9 mouse cellular contexts compared by ENCODE assay signal in genomic region chr4:97871770-97872439, GRCm38 (mm10).
A peak's percentile ranks its signal among the peaks of the same experiment; 100 is the strongest.
DNase-seq lines count a peak whose midpoint lies in the region; ATAC-seq lines count a peak whose summit lies in the region.
"Had no signal": no experiment of that assay in that cellular context is flagged by ENCODE, and none has a peak within 500 bp of the region (broad histone marks: within the 10 kb centered on the region; RNA-seq: fewer than 3 reads in every experiment).

No protein-coding gene starts in this region.

- H3K4me1 ChIP-seq in forebrain, embryonic 14.5 days (ENCODE audit: control insufficient read depth, insufficient read depth, low read length): peaks cover 53% of the 10 kb centered on the region
- H3K4me1 ChIP-seq in lung, embryonic 15.5 days: peaks cover 68% of the 10 kb centered on the region

- DNase-seq in heart, adult 18-20 months: peak; percentile 29 to 48
- DNase-seq in heart, postnatal 25 days (ENCODE audit: low spot score): no peak
- peak; percentile 37 for DNase-seq in CD4-positive helper T cell, adult 2 months (ENCODE audit: low read depth, low spot score)
- DNase-seq in forebrain, embryonic 14.5 days (ENCODE audit: low spot score): no peak
- no peak for DNase-seq in right cerebral cortex, postnatal 4 days
- DNase-seq in urinary bladder, adult 2 months (ENCODE audit: low spot score): no peak
- no peak for DNase-seq in urinary bladder, postnatal 4 days (ENCODE audit: low spot score in 2 of 2)
- DNase-seq: cerebellum, adult 9-10 months had no signal

- intact Hi-C loops in heart, postnatal 25 days (cut with DNase I): loop anchor here (5.0 to 10.0 kb wide), 2 partner anchors 35 to 453 kb away; no protein-coding TSS in a partner anchor

- no peaks in the 10 kb centered on the region for H3K36me3 ChIP-seq in forebrain, embryonic 14.5 days (ENCODE audit: control insufficient read depth, insufficient read depth, low read length)
- H3K36me3 ChIP-seq in lung, embryonic 15.5 days: no peaks in the 10 kb centered on the region

- no peak overlapping the region for H3K4me3 ChIP-seq in forebrain, embryonic 14.5 days (ENCODE audit: low read depth, low read length)
- no peak overlapping the region for H3K4me3 ChIP-seq in lung, embryonic 15.5 days

- H3K27me3 ChIP-seq in forebrain, embryonic 14.5 days (replicated peaks; ENCODE audit: control insufficient read depth, insufficient read depth, low read length): no peaks in the 10 kb centered on the region
- no peaks in the 10 kb centered on the region for H3K27me3 ChIP-seq in lung, embryonic 15.5 days

- no peak for ATAC-seq in forebrain, embryonic 14.5 days
- ATAC-seq in lung, embryonic 15.5 days (ENCODE audit: borderline replicate concordance, extremely low read depth, low FRiP score, low TSS enrichment): peak; percentile 36; the same call in 1 of the 2 replicates

- H3K27ac ChIP-seq in forebrain, embryonic 14.5 days (ENCODE audit: low read depth, low read length): peak overlapping the region; percentile 46; the same call in 1 of the 2 replicates
- peak overlapping the region; percentile 68 for H3K27ac ChIP-seq in lung, embryonic 15.5 days

- peak overlapping the region; percentile 19; the same call in 1 of the 2 replicates for H3K4me2 ChIP-seq in forebrain, embryonic 14.5 days (ENCODE audit: low read length)
- H3K4me2 ChIP-seq in lung, embryonic 15.5 days: no peak overlapping the region

- no peaks in the 10 kb centered on the region for H3K9me3 ChIP-seq in forebrain, embryonic 14.5 days (replicated peaks; ENCODE audit: control insufficient read depth, low read length)
- no peaks in the 10 kb centered on the region for H3K9me3 ChIP-seq in lung, embryonic 15.5 days

- peak overlapping the region; percentile 17; the same call in 1 of the 2 replicates for H3K9ac ChIP-seq in forebrain, embryonic 14.5 days (ENCODE audit: low read length)
- no peak overlapping the region for H3K9ac ChIP-seq in lung, embryonic 15.5 days

- WGBS in forebrain, embryonic 14.5 days: 26% methylated on average over 9 of the region's 9 CpGs
- 41% methylated on average over 9 of the region's 9 CpGs for WGBS in lung, embryonic 15.5 days

Comparison
In these comparisons a context has a peak if more than half of its experiments do, and no peak if none do; other contexts are left out.
1. DNase-seq: peak in heart, adult 18-20 months (2 of 2) and CD4-positive helper T cell, adult 2 months (single experiment); none in heart, postnatal 25 days (single experiment), forebrain, embryonic 14.5 days (single experiment), right cerebral cortex, postnatal 4 days (single experiment), urinary bladder, adult 2 months (single experiment) and urinary bladder, postnatal 4 days (0 of 2).